Mouse (Mus musculus) gastrocnemius, adult 8-10 months (tissue): ENCODE measurements around the gene Safb2. TPM values are rescaled to one million over a fixed set of nuclear protein-coding genes. Genes with fewer than 3 reads are reported as not detected.
"Not testable (repeated sequence)": the region's sequence is repeated elsewhere in the genome, so short reads cannot be mapped to it uniquely, and the experiment has no call there.

ENCODE experiments used
- DNase-seq, 2 experiments: peaks; one replicate each; pipeline ENCODE4 v3.0.0; 2022; ENCODE audit warnings: low spot score in 2 of 2
- total RNA-seq, 4 experiments: library from RNA; stranded (reverse); gene quantifications; 2 replicates each; pipeline ENCODE4 v1.2.4; 2022

Safb2 gene
- 10 to 100 TPM; 19.7 to 30.7 (median 25.9) TPM for total RNA-seq

DNA sequence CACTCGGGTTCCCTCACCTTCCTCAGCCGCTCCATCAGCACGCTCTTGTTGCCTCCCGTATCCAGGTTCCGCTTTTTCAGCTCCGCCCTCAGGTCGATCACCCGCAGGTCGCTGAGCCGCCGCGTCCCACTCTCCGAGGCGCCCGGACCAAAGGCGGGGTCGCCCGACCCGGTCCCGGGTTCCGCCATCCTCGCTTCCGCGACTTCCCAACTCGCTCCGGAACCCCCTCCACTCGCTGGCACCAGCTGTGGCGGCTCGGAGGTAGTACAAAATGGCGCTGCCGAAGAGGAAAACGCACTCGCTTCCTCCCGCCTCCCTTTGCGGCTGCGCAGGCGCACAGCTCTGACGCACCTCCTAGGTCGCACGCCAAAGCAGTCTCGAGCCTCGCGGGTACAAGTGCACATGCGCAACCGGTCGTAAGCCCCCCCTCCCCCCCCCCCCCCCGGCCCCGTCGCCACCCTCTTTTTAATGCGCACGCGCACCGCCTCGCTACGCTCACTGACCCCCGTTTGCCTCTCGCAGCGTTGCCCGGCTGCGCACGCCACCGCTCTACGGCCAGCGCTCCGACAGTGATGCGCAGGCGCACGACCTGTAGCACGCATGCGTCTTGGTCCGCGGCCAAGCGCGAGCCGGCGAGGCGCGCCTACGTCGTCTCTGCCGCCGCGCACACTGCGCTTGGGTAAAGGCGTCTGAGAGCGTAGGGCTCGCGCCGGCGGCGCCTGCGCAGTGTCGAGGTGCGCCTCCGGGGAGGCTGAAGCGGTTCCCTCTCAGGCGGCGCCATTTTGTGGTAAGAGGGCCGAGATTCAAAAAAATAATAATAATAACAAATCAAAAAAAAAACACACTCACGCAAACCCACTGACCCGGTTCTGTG is at the start of gene Safb2, which contains the start of gene Safb:
Gene Safb2, minus strand, starts transcription at position 329 of the 874 bp plus-strand sequence.
Gene Safb, plus strand, starts transcription at position 569 of the 874 bp plus-strand sequence.
- DNase-seq: peak; percentile 96 to 99

GRCm38 (mm10) chr17:56634023-56634422 is 49.6 kb upstream of the Safb2 start:
- no peak for DNase-seq

- DNase-seq: no peak
Observed at GRCm38 (mm10) chr17:56631807-56632206, 47.4 kb upstream of the Safb2 start.

GRCm38 (mm10) chr17:56629800-56630781 is 45.7 kb upstream of the Safb2 start:
- not testable (repeated sequence) for DNase-seq

- DNase-seq: no peak
Observed at GRCm38 (mm10) chr17:56627530-56628277, 43.3 kb upstream of the Safb2 start, which contains the start of gene Catsperd. Gene Catsperd, plus strand, starts transcription at chr17:56628143.

GRCm38 (mm10) chr17:56626754-56627470 is 42.5 kb upstream of the Safb2 start, which contains the start of gene Lonp1:
Gene Lonp1, minus strand, starts transcription at chr17:56626887.
- DNase-seq: peak; percentile 90 to 91

GRCm38 (mm10) chr17:56626260-56626659 is 41.9 kb upstream of the Safb2 start:
- DNase-seq: no peak

DNA sequence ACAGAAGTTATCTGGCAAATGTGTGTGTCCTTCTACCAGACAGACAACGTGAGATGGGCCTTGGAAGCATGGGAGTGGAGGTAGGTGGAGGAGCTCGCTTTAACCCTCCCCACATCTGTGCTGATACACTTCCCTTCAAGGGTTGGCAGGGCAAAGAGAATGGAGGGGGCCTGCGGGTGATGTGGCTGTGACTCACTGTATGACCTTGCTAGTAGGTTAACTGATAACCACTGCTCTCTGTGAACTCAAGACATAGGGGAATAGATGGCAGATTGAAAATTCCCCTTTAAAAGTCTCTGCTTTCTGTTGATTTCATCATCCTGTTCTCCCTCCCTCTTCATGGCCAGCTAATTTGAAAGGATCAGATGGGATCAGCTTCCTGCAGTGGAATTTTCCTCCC is 41.1 kb upstream of the Safb2 start:
- no peak for DNase-seq

DNA sequence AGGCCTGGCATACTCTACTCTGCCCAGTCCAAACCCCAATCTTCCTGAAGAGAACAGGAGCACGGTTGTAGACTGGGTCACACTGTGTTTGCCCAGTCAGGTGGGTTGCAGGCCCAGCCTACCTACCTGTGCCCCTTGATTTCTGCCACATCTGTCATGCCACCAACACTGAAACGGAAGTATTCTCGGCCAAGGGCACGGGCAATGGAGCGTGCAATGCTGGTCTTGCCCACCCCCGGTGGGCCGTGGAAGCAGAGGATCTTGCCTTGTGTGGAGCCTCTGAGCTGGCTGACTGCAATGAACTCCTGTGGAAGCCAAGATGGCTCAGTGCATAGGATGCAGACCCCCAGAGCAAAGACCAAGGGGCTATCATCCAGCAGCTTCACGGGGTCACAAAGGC is 33.2 kb upstream of the Safb2 start:
- DNase-seq: no peak

DNA sequence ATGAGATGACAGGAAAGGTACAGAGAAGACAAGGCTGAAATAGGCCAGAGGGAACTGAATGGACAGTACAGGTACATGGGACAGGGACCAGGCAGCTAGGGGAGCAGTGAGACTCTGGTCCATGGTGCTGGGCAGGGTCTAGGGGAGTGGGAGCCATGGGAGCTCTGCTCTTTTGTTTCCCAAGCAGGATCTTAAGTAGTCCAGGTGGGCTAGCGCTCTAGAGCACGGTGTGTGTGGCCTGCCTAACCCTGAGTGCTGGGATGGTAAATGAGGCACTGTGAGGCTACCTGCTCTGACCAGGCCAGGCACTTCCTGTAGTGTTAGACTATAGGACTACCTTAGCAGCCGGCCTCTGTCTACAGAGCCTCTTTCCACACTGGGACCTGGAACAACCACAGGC is 32.3 kb upstream of the Safb2 start:
- DNase-seq: no peak

DNA sequence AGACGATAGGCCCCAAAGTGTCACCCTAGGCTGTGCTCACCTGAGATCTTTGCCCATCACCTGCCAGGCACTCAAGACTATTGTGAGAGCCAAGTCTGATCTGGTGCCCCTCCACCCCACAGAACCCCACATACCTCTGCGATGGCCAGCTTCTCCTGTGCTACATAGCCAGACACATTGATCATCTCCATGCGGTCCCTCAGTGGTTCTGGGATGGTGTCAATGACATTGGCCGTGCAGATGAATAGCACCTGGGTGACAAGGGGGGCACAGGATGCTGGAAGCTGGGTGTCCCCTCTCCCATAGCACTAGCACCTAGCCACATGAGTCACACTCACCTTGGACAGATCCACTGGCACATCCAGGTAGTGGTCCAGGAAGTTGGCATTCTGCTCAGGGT is 31.4 kb upstream of the Safb2 start:
- no peak for DNase-seq

GRCm38 (mm10) chr17:56615136-56615784 is 30.9 kb upstream of the Safb2 start:
- DNase-seq: no peak

DNA sequence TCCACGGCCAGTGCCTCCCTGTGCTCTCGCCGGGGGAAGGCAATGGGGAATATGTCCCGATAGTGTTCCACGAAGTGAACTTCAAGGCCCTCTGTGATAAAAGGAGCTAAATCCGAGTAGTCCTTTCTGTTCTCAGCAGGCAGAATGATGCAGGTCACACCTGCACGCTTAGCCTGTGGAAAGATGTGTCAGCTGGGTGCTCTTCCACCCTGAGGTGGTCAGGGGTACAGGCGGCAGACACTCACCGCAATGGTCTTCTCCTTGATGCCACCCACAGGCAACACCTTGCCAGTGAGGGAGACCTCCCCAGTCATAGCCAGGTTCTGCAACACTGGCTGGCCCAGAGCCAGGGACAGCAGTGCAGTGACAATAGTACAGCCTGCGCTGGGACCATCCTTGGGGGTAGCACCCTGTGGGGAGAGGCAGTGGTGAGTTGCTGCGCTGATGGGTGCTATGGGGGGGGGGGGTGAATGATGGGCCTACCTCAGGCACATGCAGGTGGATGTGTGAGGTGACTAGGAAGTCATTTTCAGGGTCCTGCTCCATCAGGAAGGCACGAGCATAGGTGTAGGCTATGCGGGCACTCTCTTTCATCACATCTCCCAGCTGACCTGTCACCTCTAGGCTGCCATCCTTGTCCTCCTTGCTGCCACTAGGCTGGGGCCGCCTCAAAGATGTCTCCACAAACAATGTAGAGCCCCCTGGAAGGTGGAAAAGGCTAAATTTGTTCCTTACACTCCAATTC is 30.2 kb upstream of the Safb2 start:
- no peak for DNase-seq

GRCm38 (mm10) chr17:56613893-56614292 is 29.5 kb upstream of the Safb2 start:
- not testable (repeated sequence) for DNase-seq

GRCm38 (mm10) chr17:56613236-56613844 is 29.0 kb upstream of the Safb2 start, which contains the start of gene Rpl36:
Gene Rpl36, plus strand, starts transcription at chr17:56613416.
- DNase-seq: peak; percentile 89 to 93

- not testable (repeated sequence) for DNase-seq
Observed at GRCm38 (mm10) chr17:56612565-56612939, 28.2 kb upstream of the Safb2 start.

GRCm38 (mm10) chr17:56611861-56612564 is 27.6 kb upstream of the Safb2 start:
- DNase-seq: no peak

- DNase-seq: no peak
Observed at GRCm38 (mm10) chr17:56611323-56611722, 26.9 kb upstream of the Safb2 start.
